Mouse (Mus musculus): ENCODE results near the gene Tent5a.

Tent5a gene

DNA sequence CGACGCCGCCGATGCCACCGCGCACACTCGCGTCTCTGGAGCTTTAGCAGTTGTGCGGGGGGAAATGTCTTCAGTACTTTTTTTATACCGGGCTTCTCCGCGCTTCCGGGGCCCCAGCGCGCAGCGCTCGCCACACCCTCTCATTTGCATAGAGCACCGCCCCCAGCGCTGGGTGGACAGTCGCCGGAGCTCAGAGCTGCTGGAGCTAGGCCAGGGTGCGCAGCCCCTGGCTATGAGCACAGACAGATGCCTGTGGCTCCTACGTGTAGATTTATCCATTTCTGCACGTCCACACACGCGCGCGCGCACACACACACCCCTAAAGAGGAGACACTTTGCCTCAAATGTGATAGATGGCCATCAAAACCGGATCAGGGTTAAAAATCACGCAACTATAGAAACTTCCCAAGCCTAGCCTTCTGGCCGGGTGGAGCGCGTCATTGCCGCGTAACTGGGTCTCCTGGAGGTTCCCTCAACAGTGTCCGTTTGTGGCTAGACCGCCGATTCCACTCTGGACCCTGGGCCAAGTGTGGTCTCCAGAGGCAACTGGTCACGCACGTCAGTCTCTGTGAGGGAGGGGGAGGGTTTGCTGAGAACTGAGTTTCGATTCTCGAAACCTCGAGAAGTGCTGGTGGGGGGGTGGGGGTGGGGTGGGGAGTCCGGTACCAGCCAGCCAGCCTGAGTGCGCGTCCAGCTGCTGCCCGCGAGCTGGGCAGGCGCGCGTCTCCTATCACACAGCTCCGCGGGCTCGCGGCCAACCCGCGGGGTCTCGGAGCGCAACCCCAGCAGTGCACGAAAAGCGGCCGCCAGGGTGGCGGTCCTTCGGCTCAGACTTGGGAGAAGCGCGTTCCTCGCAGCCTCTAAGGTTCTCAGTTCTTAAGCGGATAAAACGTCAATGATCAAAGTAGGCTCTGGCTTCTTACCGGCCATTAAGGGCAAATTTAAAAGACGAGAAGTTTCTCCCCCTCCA is at the start of gene Tent5a:
Tent5a (minus strand) TSS at position 107 of the 970 bp plus-strand sequence.
- DNase-seq (ENCODE audit: low spot score in 2 of 2) = peak; percentile 49 to 83

DNA sequence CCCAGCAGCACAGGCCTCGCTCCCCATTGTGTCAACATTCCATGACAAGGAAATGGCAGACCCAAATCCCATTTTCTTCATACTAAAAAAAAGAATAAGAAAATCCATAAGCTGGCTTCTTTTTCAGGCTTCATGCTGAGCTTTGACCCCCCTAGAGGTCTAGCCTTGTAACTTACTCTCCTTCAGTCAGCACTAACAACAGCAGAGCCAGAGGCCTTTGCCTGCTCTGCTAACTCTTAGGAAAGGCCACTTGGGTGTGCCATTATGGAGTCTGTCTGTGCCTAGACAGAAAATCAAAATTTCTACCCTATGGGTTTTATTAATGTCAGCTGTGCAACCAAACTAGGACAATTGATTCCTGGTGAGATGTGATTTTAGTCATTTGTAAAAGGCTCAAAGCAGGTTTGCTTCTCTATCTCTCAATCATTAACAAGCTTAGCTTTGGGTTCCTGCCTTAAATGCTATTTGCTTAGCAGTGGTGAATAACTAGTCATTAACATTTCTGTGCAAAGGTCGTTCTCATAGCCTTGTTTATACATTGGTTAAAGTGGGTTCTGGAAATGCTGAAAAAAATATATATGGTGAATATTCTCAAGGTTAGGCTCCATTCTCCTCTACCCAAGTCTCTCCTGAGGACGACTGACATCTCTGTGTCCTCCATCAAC is 49.6 kb upstream of the Tent5a start:
- no peak for DNase-seq (ENCODE audit: low spot score in 2 of 2)

DNA sequence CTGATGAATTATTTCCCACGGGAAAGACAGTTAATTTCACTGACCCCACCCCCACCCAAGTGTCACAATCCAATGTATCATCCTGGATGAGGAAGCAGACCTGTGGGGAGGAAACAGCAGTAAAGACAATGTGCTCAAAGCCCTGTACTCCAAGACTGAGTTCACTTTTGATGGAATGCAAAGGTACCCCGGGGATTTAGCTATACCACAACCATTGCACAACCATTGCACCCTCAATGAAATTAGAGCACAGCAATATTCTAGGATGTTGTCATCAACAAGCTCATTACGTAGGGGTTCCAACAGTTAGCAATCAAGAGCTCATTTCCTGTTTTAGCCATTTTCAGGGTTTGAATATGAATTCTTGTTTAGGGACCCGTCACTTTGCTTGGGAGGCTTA is 48.0 kb upstream of the Tent5a start:
- no peak for DNase-seq (ENCODE audit: low spot score in 2 of 2)

DNA sequence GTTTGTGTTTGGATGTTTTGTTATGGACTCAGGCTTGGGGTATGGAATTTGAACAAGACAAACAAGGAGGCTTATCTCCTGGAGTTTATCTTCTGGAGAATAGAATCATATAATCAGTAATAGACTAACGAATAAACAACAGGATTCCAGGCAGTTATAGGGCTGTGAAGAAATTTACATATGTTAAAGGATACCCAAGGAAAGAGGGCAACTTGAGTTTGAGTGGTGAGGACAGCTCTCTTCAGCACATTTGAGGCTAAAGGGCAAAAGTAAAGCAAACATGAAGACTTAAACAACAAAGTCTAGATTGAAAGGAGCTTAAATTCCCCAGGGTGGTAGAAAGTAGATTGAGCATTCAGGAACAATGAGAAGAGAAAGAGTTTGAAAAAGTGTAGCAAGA is 44.9 kb upstream of the Tent5a start:
- DNase-seq (ENCODE audit: low spot score in 2 of 2) = no peak

DNA sequence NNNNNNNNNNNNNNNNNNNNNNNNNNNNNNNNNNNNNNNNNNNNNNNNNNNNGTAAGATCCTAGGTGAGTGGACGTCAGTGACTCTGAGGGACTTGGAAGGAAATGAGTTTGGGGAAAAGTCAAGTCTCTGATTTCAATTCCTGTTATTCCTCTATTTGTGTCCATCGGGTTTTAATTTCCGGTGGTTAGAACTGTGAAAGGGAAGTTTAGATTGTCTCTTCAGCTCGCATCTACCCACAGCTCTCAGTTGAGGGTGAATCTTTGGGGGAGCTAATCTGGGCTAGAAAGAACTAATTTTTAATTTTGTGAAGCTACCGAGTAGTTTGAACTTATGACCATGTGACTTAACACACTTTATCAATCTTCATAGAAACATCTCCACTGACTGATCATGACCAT is 42.4 kb upstream of the Tent5a start:
- DNase-seq (ENCODE audit: low spot score in 2 of 2) = no peak

DNA sequence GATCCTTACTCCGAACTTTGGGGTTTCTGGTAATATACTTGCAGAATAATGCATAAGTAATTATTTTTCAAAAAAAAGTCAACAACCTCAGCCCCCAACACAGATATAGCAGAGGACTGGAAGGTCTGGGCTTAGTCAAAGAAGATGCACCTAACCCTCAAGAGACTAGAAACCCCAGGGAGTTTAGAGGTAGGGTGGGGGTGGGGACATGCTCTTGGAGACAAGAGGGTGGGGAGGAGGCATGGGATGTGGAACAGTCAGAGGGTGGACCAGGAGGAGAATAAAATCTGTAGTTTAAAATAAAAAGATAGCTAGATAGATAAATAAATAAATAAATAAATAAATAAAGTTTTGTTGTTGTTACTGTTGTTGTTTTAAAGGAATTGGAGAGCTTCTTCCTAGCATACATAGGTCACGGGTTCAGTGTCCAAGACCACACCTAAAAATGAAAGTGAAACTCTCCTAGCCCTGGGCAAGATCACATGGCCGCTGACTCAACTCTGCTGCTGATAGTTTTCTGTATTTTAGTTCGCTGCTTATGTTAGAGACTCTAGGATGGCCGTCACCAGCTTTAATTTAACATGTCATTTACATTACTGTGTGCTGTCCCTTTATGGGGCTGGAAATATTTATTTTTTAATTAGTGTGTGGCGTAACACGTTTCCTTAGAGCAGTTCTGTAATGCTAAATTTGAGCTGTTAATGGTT is 30.2 kb upstream of the Tent5a start:
- no peak for DNase-seq (ENCODE audit: low spot score in 2 of 2)

DNA sequence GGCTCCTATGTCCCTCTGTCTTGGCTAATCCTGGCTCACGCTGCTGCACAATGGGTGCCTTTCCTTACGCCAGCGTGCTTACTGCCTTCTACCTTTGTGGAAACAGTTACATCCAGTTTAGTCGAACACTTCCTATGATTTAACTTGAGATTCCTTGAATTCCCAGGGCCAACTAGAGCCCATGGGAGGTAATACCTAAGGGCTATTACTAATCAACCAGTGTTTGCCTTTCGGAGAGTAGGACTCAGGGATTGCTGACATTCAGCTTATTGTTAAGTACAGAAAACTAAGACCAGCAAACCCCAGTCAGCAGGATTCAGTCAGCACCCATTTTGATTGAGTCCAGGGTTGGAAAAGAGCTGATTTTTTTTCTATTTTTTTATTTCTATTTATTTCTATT is 28.4 kb upstream of the Tent5a start:
- DNase-seq (ENCODE audit: low spot score in 2 of 2) = no peak

DNA sequence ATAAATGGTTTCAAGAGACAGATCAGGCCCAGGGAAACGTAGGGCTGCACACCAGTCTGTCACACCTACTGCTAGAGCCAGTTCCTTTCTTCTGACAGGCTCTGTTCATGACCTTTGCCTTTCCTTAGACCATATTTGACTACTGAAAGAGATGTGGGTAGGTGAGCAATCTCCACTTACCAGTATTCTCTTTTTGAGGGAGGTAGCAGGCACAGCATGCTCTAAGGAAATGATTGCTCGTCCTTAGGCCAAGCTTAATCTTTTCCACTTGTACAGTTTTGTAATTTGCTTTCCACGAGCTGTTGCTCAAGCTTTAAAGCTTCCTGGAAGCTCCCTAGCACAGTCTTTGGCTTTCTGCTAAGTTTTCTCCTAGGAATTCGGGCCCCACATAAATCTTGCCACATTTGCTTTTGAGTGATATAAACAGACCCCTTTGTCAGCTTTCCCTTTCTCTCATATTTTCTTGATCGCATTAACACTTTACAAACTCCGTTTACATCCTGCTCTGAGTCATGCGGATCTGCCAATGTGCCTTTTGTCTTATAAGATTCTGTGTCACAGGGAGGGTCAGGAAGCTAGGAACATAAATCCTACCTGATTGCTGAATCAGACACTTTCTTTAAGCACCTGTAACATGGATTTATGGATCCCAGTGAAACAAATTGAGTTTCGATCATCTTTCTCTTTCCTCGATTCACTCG is 20.8 kb upstream of the Tent5a start:
- no peak for DNase-seq (ENCODE audit: low spot score in 2 of 2)

DNA sequence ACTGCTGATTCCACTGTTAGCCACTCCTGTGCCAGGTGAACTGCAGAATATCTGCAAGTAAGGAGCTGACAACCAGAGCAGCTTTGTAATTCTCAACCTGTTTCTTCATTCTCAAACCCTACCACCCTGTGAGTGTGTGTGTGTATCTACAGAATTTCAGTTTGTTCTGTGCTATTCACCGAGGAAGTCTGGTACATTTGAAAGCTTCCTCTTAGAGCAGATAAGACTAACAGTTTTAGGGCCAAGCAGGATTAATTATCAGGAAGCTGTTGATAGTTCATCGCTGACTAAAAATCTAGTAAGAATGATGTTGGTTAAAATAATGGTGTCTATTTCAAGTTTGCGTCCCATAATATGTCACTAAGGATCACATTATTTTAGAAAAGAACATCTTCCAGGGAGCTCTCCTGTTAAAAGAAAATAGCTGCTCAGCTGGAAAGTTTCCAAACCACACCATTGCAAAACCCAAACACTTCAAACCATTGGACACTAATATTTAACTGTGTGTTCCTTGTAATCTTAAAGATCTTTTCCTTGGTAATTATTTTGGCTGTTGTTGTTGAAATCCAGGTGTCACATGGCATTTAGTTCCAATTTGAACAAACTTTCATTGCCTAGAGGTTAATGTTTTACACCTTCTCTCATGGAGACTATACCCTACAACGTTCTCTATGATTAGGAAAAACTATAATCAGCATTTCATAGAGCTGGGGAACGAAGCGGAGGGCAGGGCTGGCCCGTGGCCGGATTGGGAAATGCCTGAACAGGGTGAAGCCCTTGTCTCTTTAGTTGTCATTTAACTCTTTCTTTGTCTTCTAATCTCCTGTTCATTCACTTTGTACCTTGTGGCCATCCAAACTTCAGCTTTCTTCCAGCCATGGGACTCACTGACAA is 16.0 kb upstream of the Tent5a start:
- DNase-seq (ENCODE audit: low spot score in 2 of 2) = no peak

DNA sequence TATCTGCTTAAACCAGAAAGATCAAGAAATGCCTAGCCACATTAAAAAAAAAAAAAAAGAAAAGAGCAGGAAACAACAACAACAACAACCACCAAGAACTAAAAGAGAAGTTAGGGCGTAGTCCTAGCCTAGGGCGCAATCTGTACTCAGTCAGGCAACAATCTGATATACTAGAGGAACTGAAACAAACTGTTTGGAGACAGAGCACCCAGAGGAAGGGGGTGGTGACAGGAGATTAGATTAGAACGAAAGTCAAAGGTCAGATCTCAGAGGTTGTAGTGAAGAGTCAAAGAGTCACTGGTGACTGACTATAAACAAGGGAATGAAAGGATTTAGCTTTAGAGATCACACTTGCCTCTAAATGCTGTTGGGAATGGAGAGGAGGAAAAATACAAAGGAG is 13.2 kb upstream of the Tent5a start:
- DNase-seq (ENCODE audit: low spot score in 2 of 2) = peak in 1 of 2 experiments; percentile 16

DNA sequence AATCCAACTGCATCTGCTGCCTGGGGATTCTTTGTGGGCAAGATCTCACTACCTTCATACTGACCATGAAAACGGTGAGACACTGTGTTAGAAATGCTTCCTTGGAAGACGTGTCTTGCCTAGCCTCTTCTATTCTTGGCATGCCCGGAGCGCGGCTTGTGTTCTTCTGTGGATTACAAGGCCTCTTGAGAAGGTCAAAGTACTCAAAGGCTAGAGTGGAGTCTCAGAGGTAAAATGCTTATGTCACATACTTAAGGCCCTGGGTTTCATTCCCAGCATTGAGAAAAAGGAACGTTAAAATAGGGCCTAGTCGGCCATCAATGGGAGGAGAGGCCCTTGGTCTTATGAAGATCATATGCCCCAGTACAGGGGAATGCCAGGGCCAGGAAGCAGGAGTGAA is 8.9 kb upstream of the Tent5a start:
- DNase-seq (ENCODE audit: low spot score in 2 of 2) = no peak

DNA sequence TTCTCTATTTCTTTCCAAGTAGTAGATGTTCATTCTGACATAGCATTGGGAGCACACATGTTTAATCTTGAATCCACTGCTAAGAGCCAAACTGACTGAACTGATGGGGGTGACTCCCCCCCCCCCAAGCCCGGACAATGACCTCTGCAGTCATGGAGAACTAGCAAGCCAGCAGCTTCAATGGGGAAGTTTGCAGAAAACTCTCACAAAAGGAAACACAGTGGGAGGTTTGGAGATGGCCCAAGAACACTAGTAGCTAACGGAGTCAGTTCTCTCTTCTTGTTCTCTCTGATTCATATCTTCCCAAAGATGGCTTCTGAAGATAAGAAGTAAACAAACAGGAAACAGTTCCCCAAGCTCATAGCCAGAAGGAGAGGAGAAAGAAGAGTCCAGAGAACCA is 4.4 kb upstream of the Tent5a start:
- no peak for DNase-seq (ENCODE audit: low spot score in 2 of 2)

DNA sequence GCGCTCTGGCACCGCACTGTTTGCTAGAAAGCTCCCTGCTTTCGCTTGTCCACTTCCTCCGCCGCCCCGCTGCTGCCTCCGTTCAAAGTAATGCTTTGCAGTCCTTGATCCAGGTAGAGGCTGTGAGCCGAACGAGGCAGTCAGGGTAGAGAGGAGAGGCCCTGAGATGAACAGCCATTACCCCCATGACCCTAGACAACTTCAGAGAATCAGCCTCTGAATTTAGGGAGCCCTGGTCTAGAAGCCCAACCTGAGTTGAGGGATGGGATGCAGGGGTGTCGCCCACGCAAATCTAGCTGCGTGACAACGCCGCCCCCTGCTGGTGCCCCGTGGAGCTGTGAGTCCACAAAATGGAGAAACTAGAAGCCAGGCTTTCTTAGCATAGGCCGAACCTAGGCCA is 1.1 kb upstream of the Tent5a start:
- peak; percentile 77 to 87 for DNase-seq (ENCODE audit: low spot score in 2 of 2)

DNA sequence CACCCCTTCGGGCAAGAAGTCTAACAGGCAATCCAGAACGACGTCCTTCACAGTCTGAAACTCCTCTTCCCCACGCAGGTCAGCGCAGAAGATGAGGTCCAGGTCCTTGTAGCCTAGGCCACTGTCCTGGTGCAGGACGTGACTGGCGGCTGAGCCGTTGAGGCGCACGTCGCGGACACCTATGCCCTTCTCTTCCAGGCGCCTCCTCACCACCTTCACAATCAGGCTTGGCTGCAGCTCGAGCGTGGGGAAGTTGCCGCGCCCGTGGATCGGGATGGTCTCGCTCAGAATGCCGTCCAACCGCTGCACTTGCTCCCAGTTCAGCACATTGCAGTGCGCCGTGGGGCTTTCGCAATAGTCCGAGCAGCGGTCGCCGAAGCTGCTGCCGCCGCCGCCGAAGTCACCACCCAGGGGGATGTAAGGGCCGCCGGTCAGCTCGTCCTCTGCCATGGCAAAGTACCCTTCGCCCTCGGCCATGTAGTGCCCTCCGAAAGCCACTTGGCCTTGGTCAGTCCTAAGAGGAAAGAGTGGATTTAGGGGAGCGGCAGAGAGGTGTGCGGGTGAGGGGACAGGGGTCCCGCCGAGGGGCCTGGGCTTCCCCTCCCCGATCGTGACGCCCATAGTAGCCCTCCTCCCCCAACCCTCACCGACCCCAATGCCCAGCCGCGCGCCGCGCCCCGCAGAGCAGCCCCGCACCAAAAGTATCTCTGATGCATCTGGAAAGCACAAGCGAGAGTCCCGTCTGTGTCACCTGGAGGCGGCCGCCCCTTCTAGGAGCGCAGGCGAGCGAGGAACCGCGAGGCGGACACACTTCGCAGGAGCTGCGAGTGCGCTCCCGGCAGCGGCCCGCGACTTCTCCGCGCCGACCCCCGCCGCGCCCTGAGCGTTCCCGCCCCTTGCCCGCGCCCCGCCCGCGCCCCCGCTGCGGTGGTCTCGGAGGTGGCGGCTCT is 581 bp downstream of the Tent5a start:
- DNase-seq (ENCODE audit: low spot score in 2 of 2) = peak; percentile 36 to 46

DNA sequence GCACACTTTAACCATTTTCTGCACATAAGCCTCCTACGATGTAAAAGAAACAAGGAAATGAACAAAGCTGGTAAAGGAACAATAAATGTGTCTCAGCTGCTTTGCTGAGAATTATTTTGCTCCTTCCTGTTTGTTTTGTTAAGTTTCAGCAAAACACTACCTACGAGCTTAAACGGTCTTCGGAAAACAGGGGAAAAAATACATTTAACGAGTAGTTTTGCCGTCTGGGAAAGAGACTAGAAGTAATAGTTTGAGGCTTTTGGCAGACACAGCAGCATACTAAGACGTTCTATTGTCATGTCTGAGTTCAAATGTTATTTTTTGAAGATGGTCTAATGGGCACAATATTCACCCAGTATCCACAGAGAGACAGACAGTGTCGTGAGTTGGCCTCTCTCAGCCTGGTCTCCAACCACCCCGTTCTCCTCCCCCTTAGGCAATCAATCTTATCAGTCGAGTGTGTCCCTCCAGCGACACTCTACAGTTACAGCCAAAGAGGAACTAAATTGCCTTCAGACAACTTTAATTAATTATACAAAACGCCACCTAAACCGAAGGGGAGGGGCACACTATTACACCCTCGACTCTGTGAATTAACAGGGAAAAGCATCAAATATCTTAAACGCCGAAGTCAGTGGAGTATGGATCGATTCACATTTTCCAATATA is 1.8 kb downstream of the Tent5a start:
- no peak for DNase-seq (ENCODE audit: low spot score in 2 of 2)

DNA sequence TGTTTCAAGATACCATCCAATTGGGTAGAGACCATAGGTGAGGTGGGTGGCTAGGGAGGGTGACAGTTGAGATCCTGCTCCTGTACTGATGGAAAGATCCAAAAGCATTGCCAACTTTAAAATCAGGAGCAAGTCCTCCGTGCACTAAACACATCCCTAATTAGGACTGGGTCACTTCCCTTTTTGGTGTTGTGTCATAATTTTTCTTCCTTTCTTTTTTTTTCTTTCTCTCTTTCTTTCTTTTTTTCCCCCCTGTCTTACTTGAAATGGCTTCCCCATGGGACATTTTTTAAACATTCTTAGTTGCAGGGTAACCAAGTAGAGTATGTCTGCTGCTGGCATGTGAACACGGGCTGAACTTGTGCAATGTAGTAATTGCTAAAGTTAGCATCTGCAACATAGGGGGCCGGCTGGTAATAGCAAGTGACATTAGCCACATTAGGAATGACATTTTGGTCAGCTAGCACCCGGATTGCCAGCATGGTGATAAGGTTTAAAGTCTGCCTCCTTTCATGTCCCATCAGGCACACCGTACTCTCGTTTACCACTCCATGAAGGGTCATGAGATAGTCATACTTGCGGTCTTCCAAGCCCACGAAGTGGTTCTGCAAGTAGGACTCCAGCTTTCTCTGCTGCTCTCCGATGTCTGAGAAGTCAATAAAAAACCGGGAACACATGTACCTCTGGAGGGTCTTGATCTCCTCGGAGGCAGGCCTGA is 2.8 kb downstream of the Tent5a start:
- no peak for DNase-seq (ENCODE audit: low spot score in 2 of 2)

DNA sequence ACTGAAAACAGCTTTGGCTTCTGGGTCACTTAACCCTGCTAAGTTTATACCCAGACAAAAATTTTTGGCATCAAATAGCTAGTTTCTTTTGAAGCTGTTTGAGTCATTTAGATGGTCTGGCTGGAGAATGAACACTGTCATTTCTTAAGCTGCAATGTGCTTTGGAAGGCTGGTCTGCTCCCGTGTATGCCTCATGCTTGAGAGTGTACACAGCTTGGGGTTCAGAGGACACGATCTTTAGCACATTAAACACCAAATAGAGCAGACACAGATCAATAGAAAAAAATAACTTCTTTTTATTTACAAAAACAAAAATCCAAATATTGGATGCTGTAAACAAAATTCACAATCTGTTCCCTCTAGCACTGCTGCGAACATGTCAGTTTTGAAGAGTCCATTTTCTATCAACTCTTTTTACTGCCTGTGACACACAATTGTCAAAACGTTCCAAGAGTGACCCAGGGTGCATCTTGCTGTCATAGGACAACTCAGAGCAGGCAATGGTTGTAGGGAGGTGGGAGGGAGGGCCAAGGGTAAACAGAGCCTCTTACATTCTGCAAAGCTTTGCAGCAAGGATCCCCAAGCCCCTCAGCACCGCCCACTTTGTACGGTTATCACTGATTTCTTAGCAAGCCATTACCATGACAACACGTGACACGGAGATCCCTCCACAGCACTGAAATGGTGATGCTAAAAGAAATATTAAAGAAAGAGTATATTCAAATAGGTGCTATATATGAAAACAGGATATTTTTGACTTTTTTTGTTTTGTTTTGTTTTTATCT is 6.8 kb downstream of the Tent5a start:
- DNase-seq (ENCODE audit: low spot score in 2 of 2) = no peak

DNA sequence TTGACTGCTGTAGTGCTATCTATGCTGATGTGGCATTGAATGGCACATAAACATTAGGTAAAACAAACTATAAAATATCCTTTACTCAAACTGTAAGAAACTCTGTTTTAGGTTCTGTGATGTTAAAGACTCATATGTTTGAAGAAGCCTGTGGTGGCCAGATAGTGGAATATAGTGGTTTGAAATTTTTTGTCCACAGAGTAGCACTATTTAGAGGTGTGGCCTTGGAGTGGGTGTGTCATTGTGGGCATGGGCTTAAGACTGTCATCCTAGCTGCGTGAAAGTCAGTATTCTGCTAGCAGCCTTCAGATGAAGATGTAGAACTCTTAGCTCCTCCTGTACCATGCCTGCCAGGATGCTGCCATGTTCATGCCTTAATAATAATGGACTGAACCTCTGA is 11.0 kb downstream of the Tent5a start:
- DNase-seq (ENCODE audit: low spot score in 2 of 2) = no peak
